ENCODE assay signal across 25 mouse cellular contexts in the genomic region with DNA sequence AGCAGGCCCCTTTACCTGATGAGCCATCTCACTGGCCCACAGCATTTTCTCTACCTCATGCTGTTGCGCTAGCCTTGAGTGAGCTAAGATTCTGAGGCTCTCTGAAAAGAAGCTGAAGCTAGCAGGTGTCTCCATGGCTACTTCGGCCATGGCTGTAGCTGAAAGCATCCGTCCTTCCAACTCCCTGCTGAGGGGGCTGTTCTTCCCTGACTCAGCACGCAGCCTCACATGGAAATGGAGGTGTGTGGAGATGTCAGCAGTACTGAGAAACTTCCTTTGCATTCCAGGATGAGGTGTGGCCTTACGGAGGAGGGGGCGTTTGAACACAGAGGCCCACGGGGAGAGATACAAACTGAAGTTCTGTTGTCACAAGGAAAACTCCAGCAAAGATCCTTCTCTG.
"Had no signal": no experiment of that assay in that cellular context is flagged by ENCODE, and none has a peak within 500 bp of the region (broad histone marks: within the 10 kb centered on the region; RNA-seq: fewer than 3 reads in every experiment).

No protein-coding gene starts in this region.

- H3K27me3 ChIP-seq: heart, embryonic 12.5 days; hindbrain, embryonic 12.5 days; intestine, embryonic 15.5 days had no signal

- H3K36me3 ChIP-seq: heart, embryonic 10.5 days; heart, embryonic 12.5 days; hindbrain, embryonic 10.5 days; hindbrain, embryonic 12.5 days; intestine, embryonic 15.5 days; limb, embryonic 10.5 days; limb, embryonic 12.5 days had no signal

- H3K9me3 ChIP-seq: heart, embryonic 10.5 days; heart, embryonic 12.5 days; hindbrain, embryonic 10.5 days; hindbrain, embryonic 12.5 days; intestine, embryonic 15.5 days; limb, embryonic 10.5 days; limb, embryonic 12.5 days had no signal

- H3K4me1 ChIP-seq: intestine, embryonic 15.5 days had no signal

- ATAC-seq: hindbrain, embryonic 16.5 days; inflammation-experienced regulatory T-cells, adult 6 months; intestine, embryonic 15.5 days; intestine, postnatal 0 days had no signal

- H3K4me3 ChIP-seq: heart, embryonic 10.5 days; heart, embryonic 12.5 days; hindbrain, embryonic 10.5 days; hindbrain, embryonic 12.5 days; intestine, embryonic 15.5 days; layer of hippocampus, adult 2 months; left cerebral cortex, adult 2 months; limb, embryonic 10.5 days; limb, embryonic 12.5 days had no signal

- H3K4me2 ChIP-seq: heart, embryonic 12.5 days; hindbrain, embryonic 12.5 days; hindbrain, embryonic 14.5 days; intestine, embryonic 15.5 days; limb, embryonic 12.5 days; liver, embryonic 11.5 days had no signal

- H3K27ac ChIP-seq: heart, embryonic 10.5 days; hindbrain, embryonic 10.5 days; hindbrain, embryonic 12.5 days; hindbrain, embryonic 14.5 days; intestine, embryonic 15.5 days; layer of hippocampus, adult 2 months; left cerebral cortex, adult 2 months; limb, embryonic 10.5 days; limb, embryonic 12.5 days had no signal

- H3K9ac ChIP-seq: heart, embryonic 12.5 days; hindbrain, embryonic 12.5 days; hindbrain, embryonic 14.5 days; intestine, embryonic 15.5 days; limb, embryonic 12.5 days had no signal

- DNase-seq: gastrocnemius, postnatal 14 days; gastrocnemius, postnatal 36 days; heart, adult 18-20 months; heart, postnatal 10 days; heart, postnatal 4 days; kidney, adult 18-20 months; kidney, adult 8-10 months; kidney, postnatal 10 days; kidney, postnatal 25 days; kidney, postnatal 4 days; liver had no signal
